Mouse (Mus musculus) common myeloid progenitor, adult 5-6 weeks (primary cell): ENCODE measurements around the gene Dcaf7. TPM values are rescaled to one million over a fixed set of nuclear protein-coding genes. Genes with fewer than 3 reads are reported as not detected.

Source experiments
- ATAC-seq: replicated peaks from 2 replicates; pipeline ENCODE4 v1.8.0; 2016; ENCODE audit warnings: low read depth, mild to moderate bottlenecking, moderate TSS enrichment, inconsistent platforms; ENCODE audit not compliant: poor library complexity, severe bottlenecking
- total RNA-seq: library from RNA; stranded (forward); fragments of 200-1000, 187-1606 nt; gene quantifications from 2 replicates; pipeline ENCODE4 v1.2.3, GENCODE M21; 2017

Gene Dcaf7
- total RNA-seq, 1 experiment from 2014 or later = 68.3 TPM

DNA sequence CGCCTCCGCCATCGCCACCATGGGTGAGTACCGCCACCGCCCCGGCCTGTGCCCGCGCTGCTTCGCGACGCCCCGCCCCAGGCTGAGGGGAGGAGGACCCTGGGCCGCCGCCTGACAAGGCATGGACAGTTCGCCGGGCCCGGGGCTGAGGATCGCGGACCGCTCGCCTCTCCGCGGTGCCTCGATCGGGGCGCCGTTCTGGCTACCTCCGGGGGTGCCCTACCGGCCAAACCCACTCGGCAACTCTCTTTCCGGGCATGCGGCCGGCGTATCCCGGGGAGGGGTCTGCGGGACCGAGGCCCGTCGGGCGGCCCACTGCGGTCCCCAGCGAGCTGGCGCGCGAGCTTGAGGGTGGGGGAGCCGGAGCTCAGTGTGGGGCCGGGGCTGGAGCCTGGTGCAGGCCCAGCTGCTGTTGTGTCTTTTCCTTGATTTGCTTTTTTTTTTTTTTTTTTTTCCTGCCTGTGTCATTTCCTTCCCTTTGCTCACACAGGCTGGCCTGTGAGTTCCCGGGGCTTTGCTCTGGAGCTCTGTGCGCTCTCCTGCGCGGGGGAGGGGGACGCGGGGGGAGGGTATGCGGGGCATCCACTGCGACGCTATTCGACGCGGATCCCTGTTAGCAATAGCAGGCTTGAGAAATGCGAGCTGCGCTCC lies 48.4 kb downstream of the Dcaf7 start:
- 0 out of 2 replicates have a peak, but pooled peaks have one; percentile 17 for ATAC-seq

DNA sequence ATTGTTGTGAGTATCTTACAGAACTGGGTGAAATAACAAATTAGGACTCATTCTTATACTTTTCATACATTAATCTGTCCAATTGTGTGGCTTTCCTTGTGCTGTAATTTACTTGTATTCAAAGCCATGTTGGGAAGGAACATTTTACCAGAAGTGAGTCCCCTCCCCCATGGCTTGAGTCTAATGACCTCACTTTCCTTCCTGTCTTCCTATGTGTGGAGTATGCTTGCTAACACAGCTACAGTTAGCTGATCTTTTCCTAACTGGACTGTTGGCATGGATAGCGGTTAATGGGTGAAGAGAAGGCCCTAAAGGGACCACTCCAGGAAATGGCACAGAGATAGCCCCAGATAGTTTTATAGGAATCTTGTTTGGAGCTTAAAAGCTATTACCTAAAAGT lies 61.6 kb downstream of the Dcaf7 start:
- no peak for ATAC-seq

DNA sequence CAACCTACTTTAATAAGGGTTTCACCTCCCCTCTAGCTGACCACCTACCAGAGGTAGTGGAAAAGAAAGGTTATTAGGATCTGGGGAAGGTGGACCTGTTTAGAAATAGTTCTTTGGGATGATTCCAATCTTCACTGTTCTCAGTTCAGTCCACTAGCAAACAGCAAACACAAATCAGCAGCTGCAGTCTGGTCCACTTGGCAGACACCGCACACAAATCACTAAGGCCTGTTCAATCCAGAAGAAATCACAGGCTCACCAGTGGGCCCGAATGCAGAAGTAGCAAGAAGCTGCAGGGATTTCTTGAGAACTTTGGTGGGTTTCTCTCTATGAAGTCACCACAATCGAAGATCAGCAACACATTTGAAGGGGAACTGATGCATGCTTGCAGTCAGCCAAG lies 66.2 kb downstream of the Dcaf7 start:
- no peak for ATAC-seq

DNA sequence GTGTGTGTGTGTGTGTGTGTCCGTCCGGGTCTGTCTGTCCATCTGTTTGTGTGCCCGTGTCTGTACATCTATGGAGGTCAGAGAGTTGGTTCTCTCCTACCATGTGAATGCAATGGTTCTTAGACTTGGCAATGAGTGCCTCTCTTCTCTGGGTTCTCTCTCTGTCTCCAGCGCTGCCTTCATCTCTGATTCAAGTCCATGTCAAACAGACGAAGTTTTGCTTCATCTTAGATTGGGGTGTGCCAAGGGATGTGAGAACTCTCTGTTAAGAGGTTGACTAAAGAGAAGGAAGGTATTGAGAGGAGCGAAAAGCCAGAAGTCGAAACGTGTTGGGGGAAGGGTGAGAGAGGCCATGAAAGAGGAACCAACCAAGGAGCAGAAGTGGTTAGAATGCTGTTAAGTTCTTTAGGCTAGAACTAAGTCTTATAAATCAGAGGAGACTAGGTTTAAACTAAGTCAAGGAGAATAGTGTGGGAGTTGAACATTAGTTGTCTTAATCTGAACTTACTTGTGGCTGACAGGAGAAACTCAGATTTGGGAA lies 69.4 kb downstream of the Dcaf7 start:
- ATAC-seq = peak; percentile 94

Other genes with a start within 250 kb of the Dcaf7 start
- 1.4 and 2.2 TPM in 2 replicates for gene Cyb561, start 83.5 kb upstream of the Dcaf7 start, total RNA-seq
- 0.19 and 0.27 TPM in 2 replicates for gene Ace, start 68.9 kb upstream of the Dcaf7 start, total RNA-seq
- not detected in 2 replicates for gene Ace3, start 42.2 kb upstream of the Dcaf7 start, total RNA-seq
- not detected in 2 replicates for gene Kcnh6, start 28.7 kb upstream of the Dcaf7 start, total RNA-seq
- gene Taco1, start 29.2 kb downstream of the Dcaf7 start, total RNA-seq = 14.5 and 21.1 TPM in 2 replicates
- 14.7 and 28.0 TPM in 2 replicates for gene Map3k3, start 47.7 kb downstream of the Dcaf7 start, total RNA-seq
- gene Gm10840, start 124.0 kb downstream of the Dcaf7 start, total RNA-seq = not detected in 2 replicates
- gene Limd2, start 124.0 kb downstream of the Dcaf7 start, total RNA-seq = 22.7 and 26.6 TPM in 2 replicates
- gene Strada, start 165.3 kb downstream of the Dcaf7 start, total RNA-seq = 22.1 and 25.4 TPM in 2 replicates
- gene Ccdc47, start 179.5 kb downstream of the Dcaf7 start, total RNA-seq = 170 and 212 TPM in 2 replicates
- gene Ddx42, start 180.1 kb downstream of the Dcaf7 start, total RNA-seq = 86.2 and 103 TPM in 2 replicates
- 172 and 203 TPM in 2 replicates for gene Ftsj3, start 219.2 kb downstream of the Dcaf7 start, total RNA-seq
- gene Psmc5, start 219.3 kb downstream of the Dcaf7 start, total RNA-seq = 102 and 109 TPM in 2 replicates
- 211 and 253 TPM in 2 replicates for gene Smarcd2, start 236.1 kb downstream of the Dcaf7 start, total RNA-seq
- gene Tcam1, start 239.8 kb downstream of the Dcaf7 start, total RNA-seq = 3.1 and 3.3 TPM in 2 replicates